Mouse (Mus musculus) hindbrain, embryonic 15.5 days (tissue): Measurements from ENCODE around the gene N4bp2. TPM values are rescaled to one million over a fixed set of nuclear protein-coding genes. Genes with fewer than 3 reads are reported as not detected.
A peak's percentile ranks its signal among the peaks of the same experiment; 100 is the strongest.

Experiments
- ATAC-seq: fragments of 200-750 bp; cut with Nextera tagmentation; 2 replicates; pipeline ENCODE4 v1.8.0; 2017; ENCODE audit warnings: low read depth, moderate number of reproducible peaks, moderate TSS enrichment; ENCODE audit not compliant: low FRiP score
- H3K27ac ChIP-seq: fragments of 300-500 bp; sonication (generic); replicated peaks from 2 replicates; pipeline ENCODE4 v1.5.1; 2015; ENCODE audit warnings: mild to moderate bottlenecking, inconsistent platforms
- H3K27me3 ChIP-seq: fragments of 300-500 bp; sonication (generic); 2 replicates; pipeline ENCODE4 v1.6.1; 2015; ENCODE audit warnings: control low read depth, inconsistent platforms
- H3K36me3 ChIP-seq: fragments of 300-500 bp; sonication (generic); 2 replicates; pipeline ENCODE4 v1.6.1; 2015; ENCODE audit warnings: control low read depth, inconsistent platforms
- H3K4me1 ChIP-seq: fragments of 300-500 bp; sonication (generic); replicated peaks from 2 replicates; pipeline ENCODE4 v1.6.1; 2015; ENCODE audit warnings: control low read depth, inconsistent platforms
- H3K4me2 ChIP-seq: fragments of 300-500 bp; sonication (generic); 2 replicates; pipeline ENCODE4 v1.6.1; 2015; ENCODE audit warnings: moderate library complexity, mild to moderate bottlenecking, inconsistent platforms
- H3K4me3 ChIP-seq: fragments of 300-500 bp; sonication (generic); 2 replicates; pipeline ENCODE4 v1.5.1; 2015; ENCODE audit warnings: mild to moderate bottlenecking, inconsistent platforms
- H3K9ac ChIP-seq: fragments of 300-500 bp; sonication (generic); 2 replicates; pipeline ENCODE4 v1.6.1; 2015; ENCODE audit warnings: inconsistent platforms
- H3K9me3 ChIP-seq: fragments of 300-500 bp; sonication (generic); 2 replicates; pipeline ENCODE4 v1.6.1; 2016; ENCODE audit warnings: control low read depth, inconsistent platforms
- WGBS: fragments of 180-500 bp; shearing (Covaris S2); methylation state at CpG from one replicate; pipeline ENCODE4 v1.1.7; 2015; 5-methylcytosine and 5-hydroxymethylcytosine counted together
- polyA plus RNA-seq: library from polyadenylated mRNA; unstranded; fragments of >200 nt; fragmentation: Nextera tagmentation; extraction: Ambion mirVana; gene quantifications from 2 replicates; pipeline ENCODE4 v1.2.1, GENCODE M21; 2015

The N4bp2 gene
- polyA plus RNA-seq, 1 experiment from 2014 or later, result 14.3 TPM

- Histone ChIP-seq H3K27ac (no peak overlapping the region), H3K36me3 (no peaks in the 10 kb centered on the region)
Measured at GRCm38 (mm10) chr5:65748880-65749279, 14.4 kb upstream of the N4bp2 start.

GRCm38 (mm10) chr5:65752021-65752420 lies 11.3 kb upstream of the N4bp2 start:
- Histone ChIP-seq H3K27me3 (no peaks in the 10 kb centered on the region), H3K27ac (no peak overlapping the region), H3K36me3 (no peaks in the 10 kb centered on the region), H3K4me1 (no peaks in the 10 kb centered on the region), H3K4me3 (no peak overlapping the region), H3K4me2 (no peak overlapping the region), H3K9me3 (no peaks in the 10 kb centered on the region), H3K9ac (no peak overlapping the region)
- WGBS, result 69% methylated on average over 4 of the region's 4 CpGs
- no peak for ATAC-seq

More at GRCm38 (mm10) chr5:65748880-65749279, 14.4 kb upstream of the N4bp2 start:
- no peaks in the 10 kb centered on the region for H3K27me3 ChIP-seq
- H3K4me2 ChIP-seq, result no peak overlapping the region
- no peak overlapping the region for H3K4me3 ChIP-seq
- no peaks in the 10 kb centered on the region for H3K4me1 ChIP-seq
- H3K9me3 ChIP-seq, result no peaks in the 10 kb centered on the region
- H3K9ac ChIP-seq, result no peak overlapping the region
- no peak for ATAC-seq

- H3K9ac ChIP-seq, result no peak overlapping the region
Measured at GRCm38 (mm10) chr5:65755859-65756258, 7.5 kb upstream of the N4bp2 start.

GRCm38 (mm10) chr5:65757110-65757509 lies 6.2 kb upstream of the N4bp2 start:
- no peak for ATAC-seq
- H3K4me2 ChIP-seq, result no peak overlapping the region
- no peak overlapping the region for H3K9ac ChIP-seq
- no peak overlapping the region for H3K4me3 ChIP-seq
- no peak overlapping the region for H3K27ac ChIP-seq
- no peaks in the 10 kb centered on the region for H3K9me3 ChIP-seq
- peaks cover 4% of the 10 kb centered on the region; the same call in 1 of the 2 replicates for H3K4me1 ChIP-seq
- H3K27me3 ChIP-seq, result no peaks in the 10 kb centered on the region
- 84% methylated on average over 1 of the region's 1 CpGs for WGBS
- no peaks in the 10 kb centered on the region for H3K36me3 ChIP-seq

More at GRCm38 (mm10) chr5:65755859-65756258, 7.5 kb upstream of the N4bp2 start:
- H3K4me2 ChIP-seq, result no peak overlapping the region
- no peak overlapping the region for H3K4me3 ChIP-seq
- 88% methylated on average over 5 of the region's 5 CpGs for WGBS
- no peak for ATAC-seq
- no peak overlapping the region for H3K27ac ChIP-seq
- H3K36me3 ChIP-seq, result no peaks in the 10 kb centered on the region
- H3K9me3 ChIP-seq, result no peaks in the 10 kb centered on the region
- H3K27me3 ChIP-seq, result no peaks in the 10 kb centered on the region
- no peaks in the 10 kb centered on the region for H3K4me1 ChIP-seq

GRCm38 (mm10) chr5:65760041-65760440 lies 3.3 kb upstream of the N4bp2 start:
- H3K9me3 ChIP-seq, result no peaks in the 10 kb centered on the region

GRCm38 (mm10) chr5:65760599-65760998 lies 2.7 kb upstream of the N4bp2 start:
- Histone ChIP-seq H3K4me3 (no peak overlapping the region), H3K4me2 (no peak overlapping the region), H3K9me3 (no peaks in the 10 kb centered on the region), H3K36me3 (no peaks in the 10 kb centered on the region), H3K27me3 (no peaks in the 10 kb centered on the region), H3K9ac (no peak overlapping the region), H3K27ac (no peak overlapping the region), H3K4me1 (peaks cover 6% of the 10 kb centered on the region; the same call in 1 of the 2 replicates)
- no peak for ATAC-seq
- WGBS, result 88% methylated on average over 2 of the region's 2 CpGs

More at GRCm38 (mm10) chr5:65760041-65760440, 3.3 kb upstream of the N4bp2 start:
- Histone ChIP-seq H3K4me3 (no peak overlapping the region), H3K4me2 (no peak overlapping the region), H3K9ac (no peak overlapping the region), H3K27ac (no peak overlapping the region), H3K4me1 (peaks cover 4% of the 10 kb centered on the region; the same call in 1 of the 2 replicates), H3K27me3 (no peaks in the 10 kb centered on the region), H3K36me3 (no peaks in the 10 kb centered on the region)
- no peak for ATAC-seq
- WGBS, result 89% methylated on average over 4 of the region's 4 CpGs

- Histone ChIP-seq H3K36me3 (no peaks in the 10 kb centered on the region), H3K9me3 (no peaks in the 10 kb centered on the region), H3K27me3 (no peaks in the 10 kb centered on the region), H3K4me3 (no peak overlapping the region), H3K27ac (no peak overlapping the region), H3K9ac (no peak overlapping the region), H3K4me2 (no peak overlapping the region), H3K4me1 (peaks cover 9% of the 10 kb centered on the region)
- no peak for ATAC-seq
- 78% methylated on average over 5 of the region's 5 CpGs for WGBS
Measured at GRCm38 (mm10) chr5:65761020-65761419, 2.3 kb upstream of the N4bp2 start.

GRCm38 (mm10) chr5:65761921-65762320 lies 1.4 kb upstream of the N4bp2 start:
- H3K36me3 ChIP-seq, result no peaks in the 10 kb centered on the region
- H3K9me3 ChIP-seq, result no peaks in the 10 kb centered on the region
- no peak for ATAC-seq
- no peaks in the 10 kb centered on the region for H3K27me3 ChIP-seq
- H3K4me2 ChIP-seq, result no peak overlapping the region; the same call in 1 of the 2 replicates
- H3K4me1 ChIP-seq, result peaks cover 11% of the 10 kb centered on the region
- no peak overlapping the region for H3K27ac ChIP-seq
- H3K9ac ChIP-seq, result no peak overlapping the region
- H3K4me3 ChIP-seq, result no peak overlapping the region

- H3K9ac ChIP-seq, result peak overlapping the region; percentile 81
- peak overlapping the region; percentile 65 for H3K4me3 ChIP-seq
- peak overlapping the region; percentile 81 for H3K4me2 ChIP-seq
- 0% methylated on average over 3 of the region's 3 CpGs for WGBS
- H3K27me3 ChIP-seq, result no peaks in the 10 kb centered on the region
- peak overlapping the region; percentile 99 for H3K27ac ChIP-seq
- no peaks in the 10 kb centered on the region for H3K9me3 ChIP-seq
- no peak for ATAC-seq
- no peaks in the 10 kb centered on the region for H3K36me3 ChIP-seq
- H3K4me1 ChIP-seq, result peaks cover 11% of the 10 kb centered on the region
Measured at GRCm38 (mm10) chr5:65762686-65763085, 635 bp upstream of the N4bp2 start.

GRCm38 (mm10) chr5:65763916-65764785 lies 830 bp downstream of the N4bp2 start:
- Histone ChIP-seq H3K27me3 (no peaks in the 10 kb centered on the region), H3K9me3 (no peaks in the 10 kb centered on the region), H3K4me3 (peak overlapping the region; percentile 65), H3K4me2 (peak overlapping the region; percentile 81), H3K9ac (peak overlapping the region; percentile 81), H3K27ac (peak overlapping the region; percentile 99), H3K36me3 (no peaks in the 10 kb centered on the region), H3K4me1 (peaks cover 11% of the 10 kb centered on the region)
- ATAC-seq, result peak; percentile 90
- WGBS, result under 1% methylated on average over 70 of the region's 121 CpGs

GRCm38 (mm10) chr5:65764786-65765634 lies 1.7 kb downstream of the N4bp2 start:
- peak overlapping the region; percentile 99 for H3K27ac ChIP-seq
- H3K36me3 ChIP-seq, result no peaks in the 10 kb centered on the region
- no peaks in the 10 kb centered on the region for H3K27me3 ChIP-seq
- ATAC-seq, result peak; percentile 89
- H3K4me1 ChIP-seq, result peaks cover 11% of the 10 kb centered on the region
- 4% methylated on average over 36 of the region's 36 CpGs for WGBS
- peak overlapping the region; percentile 81 for H3K4me2 ChIP-seq
- peak overlapping the region; percentile 65 for H3K4me3 ChIP-seq
- peak overlapping the region; percentile 81 for H3K9ac ChIP-seq
- H3K9me3 ChIP-seq, result no peaks in the 10 kb centered on the region

GRCm38 (mm10) chr5:65765635-65765911 lies 2.3 kb downstream of the N4bp2 start:
- no peaks in the 10 kb centered on the region for H3K9me3 ChIP-seq
- peak overlapping the region; percentile 65 for H3K4me3 ChIP-seq
- H3K4me1 ChIP-seq, result peaks cover 11% of the 10 kb centered on the region
- H3K4me2 ChIP-seq, result peak overlapping the region; percentile 81
- H3K9ac ChIP-seq, result peak overlapping the region; percentile 81; the same call in 1 of the 2 replicates
- no peak for ATAC-seq
- peak overlapping the region; percentile 99 for H3K27ac ChIP-seq
- 50% methylated on average over 5 of the region's 5 CpGs for WGBS
- H3K27me3 ChIP-seq, result no peaks in the 10 kb centered on the region
- no peaks in the 10 kb centered on the region for H3K36me3 ChIP-seq
